Mouse (Mus musculus): ENCODE measurements around the gene Zic2. TPM values are rescaled to one million over a fixed set of nuclear protein-coding genes. Genes with fewer than 3 reads are reported as not detected.

Zic2 gene
- polyA plus RNA-seq (2015; fragmentation: Nextera tagmentation; extraction: Ambion mirVana): not detected in 2 replicates

GRCm38 (mm10) chr14:122474891-122475556, at the start of gene Zic2:
Gene Zic2, plus strand, starts transcription at chr14:122475435.
- H3K27me3 ChIP-seq (replicated peaks): peaks cover 84% of the 10 kb centered on the region
- no peaks in the 10 kb centered on the region for H3K9me3 ChIP-seq
- WGBS: under 1% methylated on average over 45 of the region's 73 CpGs
- H3K4me1 ChIP-seq: peaks cover 19% of the 10 kb centered on the region
- no peak within 1 kb of the TSS for H3K27ac ChIP-seq
- H3K36me3 ChIP-seq: no peaks in the 10 kb centered on the region
- ATAC-seq (ENCODE audit: insufficient read depth, low FRiP score, low read depth): peak; percentile 13; the same call in 1 of the 2 replicates
- H3K4me2 ChIP-seq: peak within 1 kb of the TSS; percentile 71
- no peak within 1 kb of the TSS for H3K9ac ChIP-seq
- H3K4me3 ChIP-seq (replicated peaks): peak within 1 kb of the TSS; percentile 37

- Histone ChIP-seq H3K9me3 (no peaks in the 10 kb centered on the region), H3K27me3 (replicated peaks) (no peaks in the 10 kb centered on the region), H3K36me3 (no peaks in the 10 kb centered on the region), H3K9ac (no peak overlapping the region), H3K4me2 (no peak overlapping the region), H3K4me3 (replicated peaks) (no peak overlapping the region), H3K27ac (no peak overlapping the region), H3K4me1 (no peaks in the 10 kb centered on the region)
- 36% methylated on average over 10 of the region's 10 CpGs for WGBS
- no peak for ATAC-seq (ENCODE audit: insufficient read depth, low FRiP score, low read depth)
Observed at GRCm38 (mm10) chr14:122426529-122427203, 48.6 kb upstream of the Zic2 start.

GRCm38 (mm10) chr14:122427204-122427560, 48.1 kb upstream of the Zic2 start:
- no peaks in the 10 kb centered on the region for H3K4me1 ChIP-seq

GRCm38 (mm10) chr14:122427654-122428053, 47.6 kb upstream of the Zic2 start:
- Histone ChIP-seq H3K9ac (no peak overlapping the region), H3K27ac (no peak overlapping the region), H3K4me2 (no peak overlapping the region), H3K36me3 (no peaks in the 10 kb centered on the region), H3K4me1 (no peaks in the 10 kb centered on the region), H3K27me3 (replicated peaks) (no peaks in the 10 kb centered on the region), H3K9me3 (no peaks in the 10 kb centered on the region), H3K4me3 (replicated peaks) (no peak overlapping the region)
- 67% methylated on average over 3 of the region's 3 CpGs for WGBS
- ATAC-seq (ENCODE audit: insufficient read depth, low FRiP score, low read depth): no peak

More at GRCm38 (mm10) chr14:122427204-122427560, 48.1 kb upstream of the Zic2 start:
- 27% methylated on average over 8 of the region's 8 CpGs for WGBS
- no peak overlapping the region for H3K4me3 ChIP-seq (replicated peaks)
- no peak overlapping the region for H3K27ac ChIP-seq
- no peaks in the 10 kb centered on the region for H3K9me3 ChIP-seq
- no peaks in the 10 kb centered on the region for H3K36me3 ChIP-seq
- no peak for ATAC-seq (ENCODE audit: insufficient read depth, low FRiP score, low read depth)
- no peak overlapping the region for H3K4me2 ChIP-seq
- no peaks in the 10 kb centered on the region for H3K27me3 ChIP-seq (replicated peaks)
- H3K9ac ChIP-seq: no peak overlapping the region

GRCm38 (mm10) chr14:122432558-122432957, 42.7 kb upstream of the Zic2 start:
- Histone ChIP-seq H3K27ac (no peak overlapping the region), H3K4me1 (no peaks in the 10 kb centered on the region), H3K4me2 (no peak overlapping the region), H3K36me3 (no peaks in the 10 kb centered on the region), H3K9me3 (no peaks in the 10 kb centered on the region), H3K27me3 (replicated peaks) (no peaks in the 10 kb centered on the region), H3K4me3 (replicated peaks) (no peak overlapping the region), H3K9ac (no peak overlapping the region)
- ATAC-seq (ENCODE audit: insufficient read depth, low FRiP score, low read depth): no peak
- WGBS: 46% methylated on average over 3 of the region's 3 CpGs

- H3K9me3 ChIP-seq: no peaks in the 10 kb centered on the region
- no peaks in the 10 kb centered on the region for H3K36me3 ChIP-seq
- no peaks in the 10 kb centered on the region for H3K4me1 ChIP-seq
- no peak overlapping the region for H3K4me3 ChIP-seq (replicated peaks)
- no peak overlapping the region for H3K4me2 ChIP-seq
- no peak overlapping the region for H3K27ac ChIP-seq
- no peaks in the 10 kb centered on the region for H3K27me3 ChIP-seq (replicated peaks)
- no peak for ATAC-seq (ENCODE audit: insufficient read depth, low FRiP score, low read depth)
- WGBS: 90% methylated on average over 10 of the region's 10 CpGs
- no peak overlapping the region for H3K9ac ChIP-seq
Observed at GRCm38 (mm10) chr14:122434039-122434438, 41.2 kb upstream of the Zic2 start.

- H3K9ac ChIP-seq: no peak overlapping the region
- H3K27ac ChIP-seq: no peak overlapping the region
- ATAC-seq (ENCODE audit: insufficient read depth, low FRiP score, low read depth): no peak
- no peaks in the 10 kb centered on the region for H3K27me3 ChIP-seq (replicated peaks)
- H3K4me1 ChIP-seq: no peaks in the 10 kb centered on the region
- no peaks in the 10 kb centered on the region for H3K36me3 ChIP-seq
- no peak overlapping the region for H3K4me2 ChIP-seq
- 70% methylated on average over 10 of the region's 10 CpGs for WGBS
- no peak overlapping the region for H3K4me3 ChIP-seq (replicated peaks)
- no peaks in the 10 kb centered on the region for H3K9me3 ChIP-seq
Observed at GRCm38 (mm10) chr14:122436850-122437249, 38.4 kb upstream of the Zic2 start.

- no peaks in the 10 kb centered on the region for H3K9me3 ChIP-seq
- H3K4me2 ChIP-seq: peak overlapping the region; percentile 62
- H3K9ac ChIP-seq: no peak overlapping the region
- peak overlapping the region; percentile 31 for H3K4me3 ChIP-seq (replicated peaks)
- H3K27ac ChIP-seq: no peak overlapping the region
- no peaks in the 10 kb centered on the region for H3K36me3 ChIP-seq
- H3K27me3 ChIP-seq (replicated peaks): peaks cover 64% of the 10 kb centered on the region
- ATAC-seq (ENCODE audit: insufficient read depth, low FRiP score, low read depth): no peak
- WGBS: 6% methylated on average over 29 of the region's 29 CpGs
- peaks cover 15% of the 10 kb centered on the region for H3K4me1 ChIP-seq
Observed at GRCm38 (mm10) chr14:122449601-122450495, 25.4 kb upstream of the Zic2 start.

GRCm38 (mm10) chr14:122450496-122451382, 24.5 kb upstream of the Zic2 start, which contains the start of gene Gm5089:
Gene Gm5089, minus strand, starts transcription at chr14:122451115.
- H3K9ac ChIP-seq: no peak within 1 kb of the TSS

GRCm38 (mm10) chr14:122451551-122452145, 23.6 kb upstream of the Zic2 start:
- Histone ChIP-seq H3K36me3 (no peaks in the 10 kb centered on the region), H3K9ac (no peak overlapping the region), H3K4me3 (replicated peaks) (no peak overlapping the region), H3K4me1 (peaks cover 15% of the 10 kb centered on the region), H3K4me2 (peak overlapping the region; percentile 62; the same call in 1 of the 2 replicates), H3K27ac (no peak overlapping the region), H3K9me3 (no peaks in the 10 kb centered on the region), H3K27me3 (replicated peaks) (peaks cover 79% of the 10 kb centered on the region)
- ATAC-seq (ENCODE audit: insufficient read depth, low FRiP score, low read depth): no peak
- 59% methylated on average over 5 of the region's 5 CpGs for WGBS

More at GRCm38 (mm10) chr14:122450496-122451382, 24.5 kb upstream of the Zic2 start, which contains the start of gene Gm5089:
- Histone ChIP-seq H3K36me3 (no peaks in the 10 kb centered on the region), H3K9me3 (no peaks in the 10 kb centered on the region), H3K4me1 (peaks cover 15% of the 10 kb centered on the region), H3K4me3 (replicated peaks) (peak within 1 kb of the TSS; percentile 31), H3K27ac (no peak within 1 kb of the TSS), H3K4me2 (peak within 1 kb of the TSS; percentile 62), H3K27me3 (replicated peaks) (peaks cover 72% of the 10 kb centered on the region)
- WGBS: under 1% methylated on average over 58 of the region's 59 CpGs
- peak; percentile 22; the same call in 1 of the 2 replicates for ATAC-seq (ENCODE audit: insufficient read depth, low FRiP score, low read depth)

All from stomach, embryonic 15.5 days (tissue).